Mouse (Mus musculus): ENCODE data around the gene Tmem131.

DNA sequence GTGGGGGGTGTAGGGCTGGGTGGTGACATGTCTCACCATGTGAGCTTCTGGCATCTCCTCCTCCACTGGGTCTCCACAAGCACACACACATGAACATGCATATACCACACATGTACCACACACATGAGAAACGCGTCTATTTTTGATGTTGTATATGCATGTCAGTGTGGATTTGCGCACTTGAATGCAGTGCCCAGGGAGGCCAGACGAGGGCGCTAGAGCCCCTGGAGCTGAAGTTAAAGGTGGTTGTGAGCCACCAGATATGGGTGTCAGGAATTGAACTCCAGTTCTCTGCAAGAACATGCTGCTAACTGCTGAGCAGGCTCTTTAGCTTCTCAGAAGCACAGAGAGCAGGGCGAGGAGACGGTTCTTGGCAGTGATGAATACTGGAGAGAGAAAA lies 157.1 kb downstream of the Tmem131 start:
- peak; percentile 89 for TF ChIP-seq CTCF (conservative IDR thresholded peaks at IDR 0.05; ENCODE audit: low read length)
- no peak for TF ChIP-seq POU5F1 (IDR thresholded peaks at IDR 0.05; ENCODE audit: borderline replicate concordance, low read length)

All from E14TG2a.4 (cell line).